Mouse (Mus musculus) heart, embryonic 14.5 days (tissue): ENCODE measurements around the gene Cacna1d. TPM values are rescaled to one million over a fixed set of nuclear protein-coding genes. Genes with fewer than 3 reads are reported as not detected.

Experiments
- ATAC-seq: fragments of 200-750 bp; cut with Nextera tagmentation; 2 replicates; pipeline ENCODE4 v1.8.0; 2017; ENCODE audit warnings: low read depth, moderate TSS enrichment; ENCODE audit not compliant: insufficient number of reproducible peaks, insufficient read depth, low FRiP score
- H3K27ac ChIP-seq, 2 experiments: fragments of 200-500 bp in 1 of 2; fragments of 300-500 bp in 1 of 2; sonication (generic) in 1 of 2; replicated peaks in 1 of 2; 2 replicates each; pipeline ENCODE4 v1.5.1; 2012 to 2014; ENCODE audit warnings: low read depth in 2 of 2, low read length in 2 of 2, control low read depth in 1 of 2, mild to moderate bottlenecking in 1 of 2, mixed read lengths in 1 of 2; ENCODE audit not compliant: control insufficient read depth in 1 of 2, insufficient read depth in 1 of 2
- H3K27me3 ChIP-seq: fragments of 300-500 bp; sonication (generic); 2 replicates; pipeline ENCODE4 v1.6.1; 2014; ENCODE audit warnings: mild to moderate bottlenecking, low read length, control low read depth; ENCODE audit not compliant: control insufficient read depth, insufficient read depth
- H3K36me3 ChIP-seq: fragments of 300-500 bp; sonication (generic); 2 replicates; pipeline ENCODE4 v1.6.1; 2014; ENCODE audit warnings: mild to moderate bottlenecking, control low read depth, low read length, mixed read lengths; ENCODE audit not compliant: control insufficient read depth, insufficient read depth
- H3K4me1 ChIP-seq, 2 experiments: fragments of 200-500 bp in 1 of 2; fragments of 300-500 bp in 1 of 2; sonication (generic) in 1 of 2; 2 replicates each; pipeline ENCODE4 v1.6.1; 2012 to 2014; ENCODE audit warnings: low read length in 2 of 2, control low read depth in 1 of 2, mixed read lengths in 1 of 2; ENCODE audit not compliant: control insufficient read depth in 2 of 2, insufficient read depth in 2 of 2
- H3K4me2 ChIP-seq: fragments of 300-500 bp; sonication (generic); 2 replicates; pipeline ENCODE4 v1.6.1; 2014; ENCODE audit warnings: mild to moderate bottlenecking, low read length
- H3K4me3 ChIP-seq, 2 experiments: fragments of 200-500 bp in 1 of 2; fragments of 300-500 bp in 1 of 2; sonication (generic) in 1 of 2; 2 replicates each; pipeline ENCODE4 v1.5.1; 2012 to 2014; ENCODE audit warnings: low read length in 2 of 2, mild to moderate bottlenecking in 2 of 2, control low read depth in 1 of 2, low read depth in 1 of 2, moderate library complexity in 1 of 2; ENCODE audit not compliant: control insufficient read depth in 1 of 2, insufficient read depth in 1 of 2
- H3K9ac ChIP-seq: fragments of 300-500 bp; sonication (generic); 2 replicates; pipeline ENCODE4 v1.6.1; 2014; ENCODE audit warnings: mild to moderate bottlenecking, low read length
- H3K9me3 ChIP-seq: fragments of 300-500 bp; sonication (generic); 2 replicates; pipeline ENCODE4 v1.6.1; 2016; ENCODE audit warnings: low read length, control low read depth; ENCODE audit not compliant: control insufficient read depth
- WGBS: fragments of 180-500 bp; shearing (Covaris S2); extraction: QIAGEN DNeasy Blood & Tissue Kit; methylation state at CpG from one replicate; pipeline ENCODE4 v1.1.7; 2014; 5-methylcytosine and 5-hydroxymethylcytosine counted together
- polyA plus RNA-seq: library from polyadenylated mRNA; unstranded; fragments of >200 nt; fragmentation: Nextera tagmentation; extraction: Ambion mirVana; gene quantifications from 2 replicates; pipeline ENCODE4 v1.2.1, GENCODE M21; 2014

The Cacna1d gene
- polyA plus RNA-seq, 1 experiment from 2014 or later, result 13.1 TPM

DNA sequence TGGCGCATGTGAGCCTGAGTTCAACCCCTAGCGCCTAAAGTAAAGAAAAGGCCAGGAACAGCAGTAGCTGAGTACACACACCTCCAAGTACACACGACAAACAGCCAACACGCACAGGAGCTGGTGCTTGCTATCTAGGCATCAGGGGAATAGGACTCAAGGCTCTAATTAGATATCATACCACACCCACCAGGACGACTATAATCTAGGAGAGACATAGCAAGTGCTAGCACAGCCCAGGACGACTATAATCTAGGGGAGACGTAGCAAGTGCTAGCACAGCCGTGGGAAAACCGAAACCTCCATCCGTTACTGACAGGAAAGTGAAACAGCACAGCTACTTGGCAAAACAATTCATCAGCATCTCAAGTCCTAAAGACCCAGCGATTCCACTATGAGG lies 162.1 kb downstream of the Cacna1d start:
- H3K4me1 ChIP-seq, result peaks cover 17 to 23% of the 10 kb centered on the region in 2 experiments
- H3K27ac ChIP-seq, result no peak overlapping the region
- no peaks in the 10 kb centered on the region for H3K9me3 ChIP-seq
- no peaks in the 10 kb centered on the region for H3K27me3 ChIP-seq
- 75% methylated on average over 11 of the region's 11 CpGs for WGBS
- no peak for ATAC-seq
- H3K36me3 ChIP-seq, result no peaks in the 10 kb centered on the region
- H3K4me3 ChIP-seq, result no peak overlapping the region
- H3K9ac ChIP-seq, result no peak overlapping the region
- H3K4me2 ChIP-seq, result no peak overlapping the region

DNA sequence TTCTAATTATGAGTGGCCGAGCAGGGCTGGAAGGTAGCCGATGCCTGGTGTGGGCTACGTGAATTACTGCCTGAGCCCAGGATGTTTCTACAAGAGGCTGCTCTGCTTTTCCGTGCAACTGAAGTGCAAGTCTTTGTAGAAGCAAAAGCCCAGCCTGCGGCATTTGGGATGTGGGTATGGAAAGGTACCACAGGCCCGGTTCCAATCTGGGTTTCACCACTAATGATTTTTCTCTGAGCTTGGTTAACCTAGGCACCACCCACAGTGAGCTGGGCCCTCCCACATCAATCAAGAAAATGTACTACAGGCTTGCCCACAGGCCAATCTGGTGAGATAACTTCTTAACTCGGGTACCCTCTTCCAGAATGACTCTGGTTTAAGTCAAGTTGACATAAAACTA lies 163.8 kb downstream of the Cacna1d start:
- no peak overlapping the region for H3K4me2 ChIP-seq
- H3K36me3 ChIP-seq, result no peaks in the 10 kb centered on the region
- H3K4me3 ChIP-seq, result no peak overlapping the region
- no peaks in the 10 kb centered on the region for H3K27me3 ChIP-seq
- ATAC-seq, result no peak
- 51% methylated on average over 7 of the region's 7 CpGs for WGBS
- no peak overlapping the region for H3K9ac ChIP-seq
- H3K4me1 ChIP-seq, result peaks cover 17 to 23% of the 10 kb centered on the region in 2 experiments
- H3K9me3 ChIP-seq, result no peaks in the 10 kb centered on the region
- no peak overlapping the region for H3K27ac ChIP-seq

GRCm38 (mm10) chr14:30327051-30327450 lies 164.2 kb downstream of the Cacna1d start:
- H3K4me3 ChIP-seq, result no peak overlapping the region
- no peak for ATAC-seq
- H3K4me1 ChIP-seq, result peaks cover 17 to 23% of the 10 kb centered on the region in 2 experiments
- no peak overlapping the region for H3K4me2 ChIP-seq
- no peaks in the 10 kb centered on the region for H3K36me3 ChIP-seq
- no peaks in the 10 kb centered on the region for H3K9me3 ChIP-seq
- no peak overlapping the region for H3K27ac ChIP-seq
- no peak overlapping the region for H3K9ac ChIP-seq
- WGBS, result 39% methylated on average over 8 of the region's 8 CpGs
- H3K27me3 ChIP-seq, result no peaks in the 10 kb centered on the region

DNA sequence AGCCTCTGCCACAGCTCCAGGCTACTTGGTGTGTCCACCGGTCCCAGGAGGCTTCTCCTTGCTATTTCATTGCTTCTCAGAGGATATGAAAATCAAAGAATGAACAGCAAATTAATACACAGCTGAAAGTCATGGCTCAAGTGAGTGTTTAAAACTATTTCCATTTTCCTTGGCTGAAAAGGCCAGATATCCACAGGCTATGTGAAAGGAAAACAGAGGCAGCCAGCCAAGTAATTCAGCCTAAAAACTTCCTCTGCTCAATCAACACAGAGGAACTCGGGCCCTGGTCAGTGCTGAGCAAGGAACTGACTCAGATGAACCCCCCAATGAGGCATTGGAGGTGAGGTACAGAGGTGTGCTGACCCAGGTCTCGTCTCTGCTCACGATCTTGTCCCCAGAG lies 165.0 kb downstream of the Cacna1d start:
- no peaks in the 10 kb centered on the region for H3K36me3 ChIP-seq
- H3K9me3 ChIP-seq, result no peaks in the 10 kb centered on the region
- no peak overlapping the region for H3K4me2 ChIP-seq
- no peak for ATAC-seq
- H3K4me1 ChIP-seq, result peaks cover 17 to 23% of the 10 kb centered on the region in 2 experiments
- 56% methylated on average over 4 of the region's 4 CpGs for WGBS
- no peaks in the 10 kb centered on the region for H3K27me3 ChIP-seq
- no peak overlapping the region for H3K9ac ChIP-seq
- H3K4me3 ChIP-seq, result no peak overlapping the region
- H3K27ac ChIP-seq, result peak overlapping the region in 1 of 2 experiments; percentile 54; a peak in 3 of 4 replicates

DNA sequence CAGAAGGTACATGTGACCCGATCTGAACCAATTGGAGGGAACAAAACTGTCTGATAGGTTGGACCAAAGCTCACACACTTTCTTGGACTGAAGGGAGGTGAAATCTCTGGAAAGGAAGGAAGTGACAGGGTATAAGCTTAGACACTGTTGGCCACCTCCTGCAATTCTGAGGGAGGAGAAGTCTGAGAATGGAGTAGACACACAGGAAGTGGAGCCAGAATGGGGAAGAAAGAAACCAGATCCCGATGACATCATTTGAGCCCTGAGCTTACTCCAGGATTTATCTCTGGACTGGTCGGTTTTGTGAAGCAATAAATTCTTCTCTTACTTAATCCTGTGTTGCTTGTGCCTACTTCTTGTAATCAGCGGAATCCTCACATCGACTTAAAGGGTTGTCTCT lies 166.3 kb downstream of the Cacna1d start:
- 65% methylated on average over 5 of the region's 5 CpGs for WGBS
- no peak overlapping the region for H3K9ac ChIP-seq
- peaks cover 17 to 23% of the 10 kb centered on the region in 2 experiments for H3K4me1 ChIP-seq
- no peak overlapping the region for H3K4me2 ChIP-seq
- no peak overlapping the region for H3K27ac ChIP-seq
- no peak for ATAC-seq
- H3K4me3 ChIP-seq, result no peak overlapping the region
- no peaks in the 10 kb centered on the region for H3K9me3 ChIP-seq
- no peaks in the 10 kb centered on the region for H3K27me3 ChIP-seq
- no peaks in the 10 kb centered on the region for H3K36me3 ChIP-seq

- no peaks in the 10 kb centered on the region for H3K27me3 ChIP-seq
- no peak overlapping the region for H3K4me2 ChIP-seq
- no peak overlapping the region for H3K9ac ChIP-seq
- no peak for ATAC-seq
- H3K27ac ChIP-seq, result no peak overlapping the region
- no peaks in the 10 kb centered on the region for H3K36me3 ChIP-seq
- H3K9me3 ChIP-seq, result no peaks in the 10 kb centered on the region
- no peaks in the 10 kb centered on the region; a peak in 1 of 4 replicates for H3K4me1 ChIP-seq
- 87% methylated on average over 9 of the region's 9 CpGs for WGBS
- no peak overlapping the region for H3K4me3 ChIP-seq
These were observed 172.4 kb downstream of the Cacna1d start for GRCm38 (mm10) chr14:30318715-30319437.

- H3K4me2 ChIP-seq, result no peak overlapping the region
- no peak for ATAC-seq
- H3K4me1 ChIP-seq, result no peaks in the 10 kb centered on the region; a peak in 1 of 4 replicates
- H3K27ac ChIP-seq, result no peak overlapping the region
- H3K36me3 ChIP-seq, result no peaks in the 10 kb centered on the region
- no peak overlapping the region for H3K4me3 ChIP-seq
- no peak overlapping the region for H3K9ac ChIP-seq
- WGBS, result 78% methylated on average over 12 of the region's 12 CpGs
- H3K27me3 ChIP-seq, result no peaks in the 10 kb centered on the region
- no peaks in the 10 kb centered on the region for H3K9me3 ChIP-seq
These were observed 173.0 kb downstream of the Cacna1d start for GRCm38 (mm10) chr14:30318293-30318692.

- Histone ChIP-seq H3K9ac (no peak overlapping the region), H3K27ac (no peak overlapping the region), H3K9me3 (no peaks in the 10 kb centered on the region), H3K4me2 (no peak overlapping the region), H3K27me3 (no peaks in the 10 kb centered on the region), H3K4me3 (no peak overlapping the region), H3K36me3 (no peaks in the 10 kb centered on the region), H3K4me1 (no peaks in the 10 kb centered on the region; a peak in 1 of 4 replicates)
- WGBS, result 73% methylated on average over 10 of the region's 10 CpGs
- ATAC-seq, result no peak
These were observed 173.6 kb downstream of the Cacna1d start for GRCm38 (mm10) chr14:30317616-30318015.
